Mouse (Mus musculus) hindbrain, embryonic 15.5 days (tissue): ENCODE results near the gene Vmp1. TPM values are rescaled to one million over a fixed set of nuclear protein-coding genes. Genes with fewer than 3 reads are reported as not detected.

Experiments used
- ATAC-seq: fragments of 200-750 bp; cut with Nextera tagmentation; 2 replicates; pipeline ENCODE4 v1.8.0; 2017; ENCODE audit warnings: low read depth, moderate number of reproducible peaks, moderate TSS enrichment; ENCODE audit not compliant: low FRiP score
- H3K27ac ChIP-seq: fragments of 300-500 bp; sonication (generic); replicated peaks from 2 replicates; pipeline ENCODE4 v1.5.1; 2015; ENCODE audit warnings: mild to moderate bottlenecking, inconsistent platforms
- H3K27me3 ChIP-seq: fragments of 300-500 bp; sonication (generic); 2 replicates; pipeline ENCODE4 v1.6.1; 2015; ENCODE audit warnings: control low read depth, inconsistent platforms
- H3K36me3 ChIP-seq: fragments of 300-500 bp; sonication (generic); 2 replicates; pipeline ENCODE4 v1.6.1; 2015; ENCODE audit warnings: control low read depth, inconsistent platforms
- H3K4me1 ChIP-seq: fragments of 300-500 bp; sonication (generic); replicated peaks from 2 replicates; pipeline ENCODE4 v1.6.1; 2015; ENCODE audit warnings: control low read depth, inconsistent platforms
- H3K4me2 ChIP-seq: fragments of 300-500 bp; sonication (generic); 2 replicates; pipeline ENCODE4 v1.6.1; 2015; ENCODE audit warnings: moderate library complexity, mild to moderate bottlenecking, inconsistent platforms
- H3K4me3 ChIP-seq: fragments of 300-500 bp; sonication (generic); 2 replicates; pipeline ENCODE4 v1.5.1; 2015; ENCODE audit warnings: mild to moderate bottlenecking, inconsistent platforms
- H3K9ac ChIP-seq: fragments of 300-500 bp; sonication (generic); 2 replicates; pipeline ENCODE4 v1.6.1; 2015; ENCODE audit warnings: inconsistent platforms
- H3K9me3 ChIP-seq: fragments of 300-500 bp; sonication (generic); 2 replicates; pipeline ENCODE4 v1.6.1; 2016; ENCODE audit warnings: control low read depth, inconsistent platforms
- WGBS: fragments of 180-500 bp; shearing (Covaris S2); methylation state at CpG from one replicate; pipeline ENCODE4 v1.1.7; 2015; 5-methylcytosine and 5-hydroxymethylcytosine counted together
- polyA plus RNA-seq: library from polyadenylated mRNA; unstranded; fragments of >200 nt; fragmentation: Nextera tagmentation; extraction: Ambion mirVana; gene quantifications from 2 replicates; pipeline ENCODE4 v1.2.1, GENCODE M21; 2015

Vmp1 gene
- 114 and 120 TPM in 2 replicates for polyA plus RNA-seq

GRCm38 (mm10) chr11:86683395-86684125 lies at the start of gene Vmp1, which contains the start of gene Ptrh2:
Gene Vmp1, minus strand, starts transcription at chr11:86683836.
Gene Ptrh2, plus strand, starts transcription at chr11:86683985.
- no peaks in the 10 kb centered on the region for H3K9me3 ChIP-seq
- H3K4me2 ChIP-seq: peak within 1 kb of the TSS; percentile 85
- no peaks in the 10 kb centered on the region for H3K36me3 ChIP-seq
- H3K9ac ChIP-seq: peak within 1 kb of the TSS; percentile 97
- no peaks in the 10 kb centered on the region for H3K27me3 ChIP-seq
- ATAC-seq: peak; percentile 96
- H3K4me1 ChIP-seq: peaks cover 34% of the 10 kb centered on the region
- H3K27ac ChIP-seq: peak within 1 kb of the TSS; percentile 93
- under 1% methylated on average over 56 of the region's 56 CpGs for WGBS
- H3K4me3 ChIP-seq: peak within 1 kb of the TSS; percentile 96

GRCm38 (mm10) chr11:86731443-86731842 lies 47.8 kb upstream of the Vmp1 start:
- no peak for ATAC-seq
- no peak overlapping the region for H3K27ac ChIP-seq
- peaks cover 42% of the 10 kb centered on the region for H3K36me3 ChIP-seq
- no peaks in the 10 kb centered on the region for H3K27me3 ChIP-seq
- H3K9me3 ChIP-seq: no peaks in the 10 kb centered on the region
- 92% methylated on average over 2 of the region's 2 CpGs for WGBS
- no peak overlapping the region for H3K4me2 ChIP-seq
- H3K9ac ChIP-seq: no peak overlapping the region
- no peak overlapping the region for H3K4me3 ChIP-seq
- no peaks in the 10 kb centered on the region for H3K4me1 ChIP-seq

GRCm38 (mm10) chr11:86725607-86726006 lies 42.0 kb upstream of the Vmp1 start:
- H3K36me3 ChIP-seq: peaks cover 56% of the 10 kb centered on the region
- H3K9me3 ChIP-seq: no peaks in the 10 kb centered on the region
- no peak overlapping the region for H3K4me2 ChIP-seq
- H3K27me3 ChIP-seq: no peaks in the 10 kb centered on the region
- no peak overlapping the region for H3K27ac ChIP-seq
- H3K4me1 ChIP-seq: no peaks in the 10 kb centered on the region
- ATAC-seq: no peak
- H3K9ac ChIP-seq: no peak overlapping the region
- no peak overlapping the region for H3K4me3 ChIP-seq

- peaks cover 61% of the 10 kb centered on the region for H3K36me3 ChIP-seq
- H3K4me3 ChIP-seq: no peak overlapping the region
- no peaks in the 10 kb centered on the region for H3K4me1 ChIP-seq
- H3K9me3 ChIP-seq: no peaks in the 10 kb centered on the region
- no peaks in the 10 kb centered on the region for H3K27me3 ChIP-seq
- H3K27ac ChIP-seq: no peak overlapping the region
- no peak overlapping the region for H3K4me2 ChIP-seq
- 94% methylated on average over 7 of the region's 7 CpGs for WGBS
- no peak for ATAC-seq
- H3K9ac ChIP-seq: no peak overlapping the region
Observed at GRCm38 (mm10) chr11:86724982-86725381, 41.3 kb upstream of the Vmp1 start.

GRCm38 (mm10) chr11:86724004-86724403 lies 40.4 kb upstream of the Vmp1 start:
- peaks cover 64% of the 10 kb centered on the region for H3K36me3 ChIP-seq

GRCm38 (mm10) chr11:86719390-86719789 lies 35.8 kb upstream of the Vmp1 start:
- peaks cover 69% of the 10 kb centered on the region for H3K36me3 ChIP-seq
- no peak overlapping the region for H3K4me3 ChIP-seq
- no peak overlapping the region for H3K9ac ChIP-seq
- H3K27ac ChIP-seq: no peak overlapping the region
- no peak for ATAC-seq
- H3K27me3 ChIP-seq: no peaks in the 10 kb centered on the region
- 93% methylated on average over 8 of the region's 8 CpGs for whole genome bisulfite sequencing
- no peaks in the 10 kb centered on the region for H3K9me3 ChIP-seq
- H3K4me2 ChIP-seq: no peak overlapping the region
- no peaks in the 10 kb centered on the region for H3K4me1 ChIP-seq

More at GRCm38 (mm10) chr11:86724004-86724403, 40.4 kb upstream of the Vmp1 start:
- H3K4me2 ChIP-seq: no peak overlapping the region
- no peaks in the 10 kb centered on the region for H3K9me3 ChIP-seq
- no peak overlapping the region for H3K4me3 ChIP-seq
- no peak overlapping the region for H3K27ac ChIP-seq
- 94% methylated on average over 3 of the region's 3 CpGs for WGBS
- no peaks in the 10 kb centered on the region for H3K4me1 ChIP-seq
- ATAC-seq: no peak
- no peaks in the 10 kb centered on the region for H3K27me3 ChIP-seq
- no peak overlapping the region for H3K9ac ChIP-seq

- Histone ChIP-seq H3K4me1 (no peaks in the 10 kb centered on the region), H3K9me3 (no peaks in the 10 kb centered on the region), H3K27ac (no peak overlapping the region), H3K27me3 (no peaks in the 10 kb centered on the region), H3K4me3 (no peak overlapping the region), H3K36me3 (peaks cover 66% of the 10 kb centered on the region), H3K4me2 (no peak overlapping the region), H3K9ac (no peak overlapping the region)
- 96% methylated on average over 3 of the region's 3 CpGs for WGBS
- no peak for ATAC-seq
Observed at GRCm38 (mm10) chr11:86718369-86718768, 34.7 kb upstream of the Vmp1 start.

GRCm38 (mm10) chr11:86717306-86718065 lies 33.9 kb upstream of the Vmp1 start:
- no peak overlapping the region for H3K9ac ChIP-seq
- WGBS: 87% methylated on average over 6 of the region's 6 CpGs
- ATAC-seq: no peak
- no peaks in the 10 kb centered on the region for H3K9me3 ChIP-seq
- H3K4me2 ChIP-seq: no peak overlapping the region
- no peak overlapping the region for H3K27ac ChIP-seq
- no peak overlapping the region for H3K4me3 ChIP-seq
- H3K4me1 ChIP-seq: no peaks in the 10 kb centered on the region
- H3K36me3 ChIP-seq: peaks cover 61% of the 10 kb centered on the region
- no peaks in the 10 kb centered on the region for H3K27me3 ChIP-seq

- no peak for ATAC-seq
- Histone ChIP-seq H3K27ac (no peak overlapping the region), H3K9me3 (no peaks in the 10 kb centered on the region), H3K4me1 (no peaks in the 10 kb centered on the region), H3K9ac (no peak overlapping the region), H3K27me3 (no peaks in the 10 kb centered on the region), H3K4me3 (no peak overlapping the region), H3K4me2 (no peak overlapping the region), H3K36me3 (peaks cover 68% of the 10 kb centered on the region)
Observed at GRCm38 (mm10) chr11:86714606-86715005, 31.0 kb upstream of the Vmp1 start.

GRCm38 (mm10) chr11:86701151-86701550 lies 17.5 kb upstream of the Vmp1 start:
- Histone ChIP-seq H3K9me3 (no peaks in the 10 kb centered on the region), H3K27ac (no peak overlapping the region), H3K36me3 (peaks cover 80% of the 10 kb centered on the region), H3K27me3 (no peaks in the 10 kb centered on the region), H3K9ac (no peak overlapping the region), H3K4me3 (no peak overlapping the region), H3K4me1 (no peaks in the 10 kb centered on the region), H3K4me2 (no peak overlapping the region)
- 94% methylated on average over 4 of the region's 4 CpGs for WGBS
- no peak for ATAC-seq

GRCm38 (mm10) chr11:86695461-86695860 lies 11.8 kb upstream of the Vmp1 start:
- no peak overlapping the region for H3K4me2 ChIP-seq
- peaks cover 75% of the 10 kb centered on the region for H3K36me3 ChIP-seq
- H3K27ac ChIP-seq: no peak overlapping the region
- H3K4me3 ChIP-seq: no peak overlapping the region
- no peaks in the 10 kb centered on the region for H3K27me3 ChIP-seq
- no peaks in the 10 kb centered on the region for H3K9me3 ChIP-seq
- H3K4me1 ChIP-seq: no peaks in the 10 kb centered on the region
- no peak overlapping the region for H3K9ac ChIP-seq
- WGBS: 81% methylated on average over 4 of the region's 4 CpGs
- no peak for ATAC-seq

GRCm38 (mm10) chr11:86692546-86692945 lies 8.9 kb upstream of the Vmp1 start:
- Histone ChIP-seq H3K4me1 (no peaks in the 10 kb centered on the region), H3K9ac (no peak overlapping the region), H3K27me3 (no peaks in the 10 kb centered on the region), H3K27ac (no peak overlapping the region), H3K4me2 (no peak overlapping the region), H3K4me3 (no peak overlapping the region), H3K36me3 (peaks cover 66% of the 10 kb centered on the region), H3K9me3 (no peaks in the 10 kb centered on the region)
- no peak for ATAC-seq
- 93% methylated on average over 2 of the region's 2 CpGs for WGBS
